Mouse (Mus musculus) ES-E14 (cell line): ENCODE results near the gene Rims3.

Experiments used
- CHD2 ChIP-seq: IDR thresholded peaks from 2 replicates; pipeline ENCODE4 v1.6.1; 2014; ENCODE audit warnings: mild to moderate bottlenecking, low read depth, low read length, inconsistent platforms
- HCFC1 ChIP-seq: IDR thresholded peaks from 2 replicates; pipeline ENCODE4 v1.6.1; 2012; ENCODE audit warnings: low read length, inconsistent platforms, borderline replicate concordance; ENCODE audit not compliant: insufficient read depth
- MAFK ChIP-seq: IDR thresholded peaks from 2 replicates; pipeline ENCODE4 v1.6.1; 2014; ENCODE audit warnings: mild to moderate bottlenecking, low read depth, low read length, inconsistent platforms; ENCODE audit not compliant: insufficient read depth
- ZC3H11A ChIP-seq: IDR thresholded peaks from 2 replicates; pipeline ENCODE4 v1.6.1; 2012; ENCODE audit warnings: low read depth, mild to moderate bottlenecking, inconsistent platforms, low read length, borderline replicate concordance

GRCm38 (mm10) chr4:120841342-120841741 lies 13.3 kb upstream of the Rims3 start:
- no peak for TF ChIP-seq CHD2
- no peak for TF ChIP-seq ZC3H11A
- no peak for TF ChIP-seq MAFK
- no peak for TF ChIP-seq HCFC1
